Mouse (Mus musculus) brain, embryonic 14.5 days (tissue): Measurements from ENCODE around the gene Ankzf1.

ENCODE experiments used
- CTCF ChIP-seq: fragments of 200-500 bp; IDR thresholded peaks from 2 replicates; pipeline ENCODE4 v1.5.1; 2012; ENCODE audit warnings: inconsistent platforms, mild to moderate bottlenecking, moderate library complexity, borderline replicate concordance; ENCODE audit not compliant: insufficient read depth, insufficient read length; ENCODE audit errors: extremely low read depth
- POLR2A ChIP-seq: fragments of 200-500 bp; IDR thresholded peaks from 2 replicates; pipeline ENCODE4 v1.6.1; 2012; ENCODE audit warnings: mild to moderate bottlenecking, inconsistent platforms, borderline replicate concordance; ENCODE audit not compliant: poor library complexity, insufficient read depth, insufficient read length, severe bottlenecking; ENCODE audit errors: extremely low read depth

- TF ChIP-seq CTCF = no peak
- TF ChIP-seq POLR2A = peak; percentile 37; the same call in 1 of the 2 replicates
Observed at GRCm38 (mm10) chr1:75168472-75169464, 23.2 kb upstream of the Ankzf1 start, which contains the start of gene Zfand2b.
